Mouse (Mus musculus) kidney, adult 11 months (tissue): ENCODE results near the gene Tmem235.
A peak's percentile ranks its signal among the peaks of the same experiment; 100 is the strongest.
"Not testable (repeated sequence)": the region's sequence is repeated elsewhere in the genome, so short reads cannot be mapped to it uniquely, and the experiment has no call there.

Source experiments
- DNase-seq: peaks from one replicate; pipeline ENCODE4 v3.0.0; 2022

The Tmem235 gene

GRCm38 (mm10) chr11:117833509-117833908 lies 27.0 kb upstream of the Tmem235 start:
- DNase-seq = not testable (repeated sequence)

GRCm38 (mm10) chr11:117834086-117834485 lies 26.5 kb upstream of the Tmem235 start:
- DNase-seq = peak; percentile 85

- DNase-seq = peak; percentile 60
These were observed 24.2 kb upstream of the Tmem235 start for GRCm38 (mm10) chr11:117836306-117836705.

GRCm38 (mm10) chr11:117838572-117838971 lies 22.0 kb upstream of the Tmem235 start:
- DNase-seq = peak; percentile 65

GRCm38 (mm10) chr11:117839021-117839420 lies 21.5 kb upstream of the Tmem235 start:
- no peak for DNase-seq

GRCm38 (mm10) chr11:117840910-117841309 lies 19.6 kb upstream of the Tmem235 start:
- no peak for DNase-seq

- DNase-seq = no peak
These were observed 17.1 kb upstream of the Tmem235 start for GRCm38 (mm10) chr11:117843434-117843833.

GRCm38 (mm10) chr11:117844997-117845396 lies 15.6 kb upstream of the Tmem235 start:
- DNase-seq = peak; percentile 84

GRCm38 (mm10) chr11:117845651-117846050 lies 14.9 kb upstream of the Tmem235 start:
- no peak for DNase-seq

GRCm38 (mm10) chr11:117846640-117847039 lies 13.9 kb upstream of the Tmem235 start:
- peak; percentile 86 for DNase-seq

GRCm38 (mm10) chr11:117847593-117848215 lies 12.8 kb upstream of the Tmem235 start:
- DNase-seq = no peak

GRCm38 (mm10) chr11:117848271-117848984 lies 12.1 kb upstream of the Tmem235 start:
- no peak for DNase-seq

- peak; percentile 94 for DNase-seq
These were observed 11.4 kb upstream of the Tmem235 start, which contains the start of gene Birc5 for GRCm38 (mm10) chr11:117848985-117849671. TSS of gene Birc5 (plus strand) at chr11:117849251.

- DNase-seq = no peak
These were observed 7.7 kb upstream of the Tmem235 start for GRCm38 (mm10) chr11:117852875-117853274.

GRCm38 (mm10) chr11:117854241-117854640 lies 6.3 kb upstream of the Tmem235 start:
- DNase-seq = no peak

GRCm38 (mm10) chr11:117855360-117855759 lies 5.2 kb upstream of the Tmem235 start:
- DNase-seq = no peak

- DNase-seq = no peak
These were observed 4.6 kb upstream of the Tmem235 start for GRCm38 (mm10) chr11:117855975-117856374.

- no peak for DNase-seq
These were observed 3.1 kb upstream of the Tmem235 start for GRCm38 (mm10) chr11:117857462-117857861.

GRCm38 (mm10) chr11:117858392-117858791 lies 2.2 kb upstream of the Tmem235 start:
- DNase-seq = no peak

- DNase-seq = peak; percentile 72
These were observed 2.8 kb downstream of the Tmem235 start for GRCm38 (mm10) chr11:117863174-117863856.

GRCm38 (mm10) chr11:117864805-117865204 lies 4.3 kb downstream of the Tmem235 start:
- no peak for DNase-seq

- peak; percentile 54 for DNase-seq
These were observed 5.4 kb downstream of the Tmem235 start for GRCm38 (mm10) chr11:117865988-117866387.
